Mouse (Mus musculus): ENCODE results near the gene Dysf.

- TF ChIP-seq CTCF (IDR thresholded peaks at IDR 0.05; ENCODE audit: low read depth) = no peak
- TF ChIP-seq EP300 (optimal IDR thresholded peaks at IDR 0.05) = no peak
Observed at GRCm38 (mm10) chr6:84106082-84106481, 97.7 kb downstream of the Dysf start.

Data from stomach, postnatal 0 days (tissue).